Mouse (Mus musculus) hindbrain, postnatal 0 days (tissue): ENCODE data around the gene Cacna1s. TPM values are rescaled to one million over a fixed set of nuclear protein-coding genes. Genes with fewer than 3 reads are reported as not detected.

Experiments used
- ATAC-seq: fragments of 200-750 bp; cut with Nextera tagmentation; 2 replicates; pipeline ENCODE4 v1.8.0; 2017; ENCODE audit warnings: mild to moderate bottlenecking, moderate TSS enrichment, moderate library complexity
- DNase-seq: peaks from one replicate; pipeline ENCODE4 v3.0.0-alpha.2; 2015; ENCODE audit warnings: low spot score
- H3K27ac ChIP-seq: fragments of 300-500 bp; sonication (generic); 2 replicates; pipeline ENCODE4 v1.5.1; 2014; ENCODE audit warnings: mild to moderate bottlenecking
- H3K27me3 ChIP-seq: fragments of 300-500 bp; sonication (generic); 2 replicates; pipeline ENCODE4 v1.6.1; 2014; ENCODE audit warnings: low read length, mixed read lengths; ENCODE audit not compliant: insufficient read depth
- H3K36me3 ChIP-seq: fragments of 300-500 bp; sonication (generic); 2 replicates; pipeline ENCODE4 v1.6.1; 2014; ENCODE audit warnings: low read length, mixed read lengths; ENCODE audit not compliant: insufficient read depth
- H3K4me1 ChIP-seq: fragments of 300-500 bp; sonication (generic); 2 replicates; pipeline ENCODE4 v1.6.1; 2014; ENCODE audit warnings: antibody characterized with exemption, low read length, mixed read lengths; ENCODE audit not compliant: insufficient read depth
- H3K4me2 ChIP-seq: fragments of 300-500 bp; sonication (generic); 2 replicates; pipeline ENCODE4 v1.6.1; 2014; ENCODE audit warnings: low read depth, mild to moderate bottlenecking, low read length, moderate library complexity, mixed read lengths
- H3K4me3 ChIP-seq: fragments of 300-500 bp; sonication (generic); 2 replicates; pipeline ENCODE4 v1.5.1; 2014; ENCODE audit warnings: low read length
- H3K9ac ChIP-seq: fragments of 300-500 bp; sonication (generic); replicated peaks from 2 replicates; pipeline ENCODE4 v1.6.1; 2014; ENCODE audit warnings: mild to moderate bottlenecking, low read length, moderate library complexity, mixed read lengths
- H3K9me3 ChIP-seq: fragments of 300-500 bp; sonication (generic); 2 replicates; pipeline ENCODE4 v1.6.1; 2016; ENCODE audit warnings: low read length, mixed read lengths
- CTCF ChIP-seq: IDR thresholded peaks from 2 replicates; pipeline ENCODE4 v1.5.1; 2016; ENCODE audit warnings: antibody characterized with exemption, control low read depth, low read depth
- WGBS: fragments of 180-500 bp; shearing (Covaris S2); extraction: QIAGEN DNeasy Blood & Tissue Kit; methylation state at CpG from one replicate; pipeline ENCODE4 v1.1.7; 2014; 5-methylcytosine and 5-hydroxymethylcytosine counted together
- polyA plus RNA-seq: library from polyadenylated mRNA; unstranded; fragments of >200 nt; fragmentation: Nextera tagmentation; extraction: Ambion mirVana; gene quantifications from 2 replicates; pipeline ENCODE4 v1.2.1, GENCODE M21; 2015
- total RNA-seq: library from RNA; depleted of rRNA; stranded (reverse); fragments of >200 nt; gene quantifications from 2 replicates; pipeline ENCODE4 v1.2.3, GENCODE M21; 2014

Gene Cacna1s
- total and polyA plus RNA-seq, 2 experiments from 2014 or later = 0.53 to 1.9 TPM

GRCm38 (mm10) chr1:136133570-136134240, 81.2 kb downstream of the Cacna1s start:
- no peaks in the 10 kb centered on the region for H3K9me3 ChIP-seq
- TF ChIP-seq CTCF = no peak
- H3K9ac ChIP-seq = peak overlapping the region; percentile 88
- peak overlapping the region; percentile 96 for H3K27ac ChIP-seq
- H3K4me3 ChIP-seq = peak overlapping the region; percentile 77
- no peaks in the 10 kb centered on the region for H3K36me3 ChIP-seq
- ATAC-seq (no peak), DNase-seq (peak; percentile 70)
- no peaks in the 10 kb centered on the region for H3K27me3 ChIP-seq
- 22% methylated on average over 13 of the region's 13 CpGs for WGBS
- peaks cover 67% of the 10 kb centered on the region for H3K4me1 ChIP-seq
- peak overlapping the region; percentile 74 for H3K4me2 ChIP-seq

- DNase-seq = no peak
- Histone ChIP-seq H3K36me3 (no peaks in the 10 kb centered on the region), H3K9me3 (no peaks in the 10 kb centered on the region), H3K4me3 (no peak overlapping the region), H3K4me2 (peak overlapping the region; percentile 74), H3K27ac (peak overlapping the region; percentile 96; the same call in 1 of the 2 replicates), H3K9ac (peak overlapping the region; percentile 88; the same call in 1 of the 2 replicates), H3K4me1 (peaks cover 69% of the 10 kb centered on the region), H3K27me3 (no peaks in the 10 kb centered on the region)
- 52% methylated on average over 2 of the region's 2 CpGs for WGBS
- TF ChIP-seq CTCF = no peak
- ATAC-seq = no peak
Measured at GRCm38 (mm10) chr1:136134547-136134946, 82.0 kb downstream of the Cacna1s start.

- no peak for TF ChIP-seq CTCF
- no peak for ATAC-seq
Measured at GRCm38 (mm10) chr1:136135046-136135445, 82.5 kb downstream of the Cacna1s start.

GRCm38 (mm10) chr1:136135777-136136444, 83.4 kb downstream of the Cacna1s start:
- DNase-seq (no peak), ATAC-seq (no peak)
- peak overlapping the region; percentile 74 for H3K4me2 ChIP-seq
- 66% methylated on average over 6 of the region's 6 CpGs for WGBS
- TF ChIP-seq CTCF = no peak
- no peaks in the 10 kb centered on the region for H3K27me3 ChIP-seq
- H3K9ac ChIP-seq = 0 out of 2 replicates have a peak overlapping the region, but pooled peaks have one; percentile 2
- H3K4me1 ChIP-seq = peaks cover 67% of the 10 kb centered on the region
- H3K36me3 ChIP-seq = no peaks in the 10 kb centered on the region
- H3K4me3 ChIP-seq = no peak overlapping the region
- H3K27ac ChIP-seq = 0 out of 2 replicates have a peak overlapping the region, but pooled peaks have one; percentile 8
- H3K9me3 ChIP-seq = no peaks in the 10 kb centered on the region

More at GRCm38 (mm10) chr1:136135046-136135445, 82.5 kb downstream of the Cacna1s start:
- Histone ChIP-seq H3K4me3 (no peak overlapping the region), H3K4me2 (peak overlapping the region; percentile 74), H3K4me1 (peaks cover 68% of the 10 kb centered on the region), H3K36me3 (no peaks in the 10 kb centered on the region), H3K9me3 (no peaks in the 10 kb centered on the region), H3K27ac (no peak overlapping the region), H3K27me3 (no peaks in the 10 kb centered on the region), H3K9ac (no peak overlapping the region)
- WGBS = 52% methylated on average over 1 of the region's 1 CpGs
- DNase-seq = no peak

GRCm38 (mm10) chr1:136136547-136136946, 84.0 kb downstream of the Cacna1s start:
- WGBS = 45% methylated on average over 4 of the region's 4 CpGs
- H3K36me3 ChIP-seq = no peaks in the 10 kb centered on the region
- 0 out of 2 replicates have a peak overlapping the region, but pooled peaks have one; percentile 8 for H3K27ac ChIP-seq
- no peak for DNase-seq
- no peak overlapping the region for H3K4me3 ChIP-seq
- H3K27me3 ChIP-seq = no peaks in the 10 kb centered on the region
- no peak for ATAC-seq
- H3K9me3 ChIP-seq = no peaks in the 10 kb centered on the region
- peak overlapping the region; percentile 41; the same call in 1 of the 2 replicates for H3K4me2 ChIP-seq
- H3K9ac ChIP-seq = 0 out of 2 replicates have a peak overlapping the region, but pooled peaks have one; percentile 4
- peaks cover 73% of the 10 kb centered on the region for H3K4me1 ChIP-seq
- TF ChIP-seq CTCF = no peak

- WGBS = 32% methylated on average over 7 of the region's 7 CpGs
- H3K9me3 ChIP-seq = no peaks in the 10 kb centered on the region
- H3K36me3 ChIP-seq = no peaks in the 10 kb centered on the region
- H3K27ac ChIP-seq = peak overlapping the region; percentile 48
- peak overlapping the region; percentile 41 for H3K4me2 ChIP-seq
- H3K27me3 ChIP-seq = no peaks in the 10 kb centered on the region
- 0 out of 2 replicates have a peak overlapping the region, but pooled peaks have one; percentile 4 for H3K9ac ChIP-seq
- peaks cover 78% of the 10 kb centered on the region for H3K4me1 ChIP-seq
- no peak for ATAC-seq
- no peak for TF ChIP-seq CTCF
- H3K4me3 ChIP-seq = no peak overlapping the region; the same call in 1 of the 2 replicates
- DNase-seq = no peak
Measured at GRCm38 (mm10) chr1:136137071-136137531, 84.6 kb downstream of the Cacna1s start.
